Mouse (Mus musculus) kidney, embryonic 16.5 days (tissue): ENCODE data around the gene Cryba4. TPM values are rescaled to one million over a fixed set of nuclear protein-coding genes. Genes with fewer than 3 reads are reported as not detected.

Experiments
- ATAC-seq: fragments of 200-750 bp; cut with Nextera tagmentation; 2 replicates; pipeline ENCODE4 v1.8.0; 2017; ENCODE audit warnings: moderate TSS enrichment; ENCODE audit not compliant: low FRiP score, low TSS enrichment
- H3K27ac ChIP-seq: fragments of 300-500 bp; sonication (generic); 2 replicates; pipeline ENCODE4 v1.5.1; 2014; ENCODE audit warnings: low read length
- H3K27me3 ChIP-seq: fragments of 300-500 bp; sonication (generic); 2 replicates; pipeline ENCODE4 v1.6.1; 2014; ENCODE audit warnings: low read length, control low read depth, mixed read lengths; ENCODE audit not compliant: insufficient read depth
- H3K36me3 ChIP-seq: fragments of 300-500 bp; sonication (generic); 2 replicates; pipeline ENCODE4 v1.6.1; 2014; ENCODE audit warnings: low read length, control low read depth, mixed read lengths; ENCODE audit not compliant: insufficient read depth
- H3K4me1 ChIP-seq: fragments of 300-500 bp; sonication (generic); 2 replicates; pipeline ENCODE4 v1.6.1; 2014; ENCODE audit warnings: low read length, control low read depth, mixed read lengths; ENCODE audit not compliant: insufficient read depth
- H3K4me2 ChIP-seq: fragments of 300-500 bp; sonication (generic); replicated peaks from 2 replicates; pipeline ENCODE4 v1.6.1; 2014; ENCODE audit warnings: low read depth, low read length
- H3K4me3 ChIP-seq: fragments of 300-500 bp; sonication (generic); 2 replicates; pipeline ENCODE4 v1.5.1; 2014; ENCODE audit warnings: mild to moderate bottlenecking, low read length
- H3K9ac ChIP-seq: fragments of 300-500 bp; sonication (generic); replicated peaks from 2 replicates; pipeline ENCODE4 v1.6.1; 2014; ENCODE audit warnings: low read length
- H3K9me3 ChIP-seq: fragments of 300-500 bp; sonication (generic); 2 replicates; pipeline ENCODE4 v1.6.1; 2016; ENCODE audit warnings: low read length, control low read depth
- WGBS: fragments of 180-500 bp; shearing (Covaris S2); extraction: QIAGEN DNeasy Blood & Tissue Kit; methylation state at CpG from one replicate; pipeline ENCODE4 v1.1.7; 2014; 5-methylcytosine and 5-hydroxymethylcytosine counted together
- polyA plus RNA-seq: library from polyadenylated mRNA; unstranded; fragments of >200 nt; fragmentation: Nextera tagmentation; extraction: Ambion mirVana; gene quantifications from 2 replicates; pipeline ENCODE4 v1.2.1, GENCODE M21; 2015

Cryba4 gene
- polyA plus RNA-seq, 1 experiment from 2014 or later, result 0.81 TPM

DNA sequence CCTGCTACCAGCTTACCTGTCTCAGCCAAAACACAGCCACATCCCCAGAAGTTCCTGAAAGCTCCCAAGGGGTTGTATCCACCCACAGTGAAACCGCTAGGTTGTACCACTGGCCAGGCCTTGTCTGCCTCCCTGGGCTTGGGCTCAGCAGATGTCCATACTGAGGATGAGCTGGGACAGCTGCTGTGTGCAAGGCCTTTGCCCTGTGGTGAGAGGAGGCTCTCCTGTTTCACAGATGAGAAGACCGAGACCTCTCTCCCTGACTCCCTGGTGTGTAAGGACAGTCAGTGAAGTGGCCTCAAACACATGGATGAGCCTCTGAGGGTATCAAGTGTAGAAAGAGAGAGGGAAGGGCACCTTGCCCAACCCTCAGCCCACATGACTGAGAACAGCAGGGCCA lies 35.3 kb upstream of the Cryba4 start:
- Histone ChIP-seq H3K27me3 (no peaks in the 10 kb centered on the region), H3K4me1 (peaks cover 58% of the 10 kb centered on the region), H3K36me3 (no peaks in the 10 kb centered on the region), H3K4me3 (no peak overlapping the region), H3K4me2 (no peak overlapping the region), H3K9ac (no peak overlapping the region), H3K9me3 (no peaks in the 10 kb centered on the region), H3K27ac (no peak overlapping the region)
- WGBS, result 54% methylated on average over 2 of the region's 2 CpGs
- no peak for ATAC-seq

DNA sequence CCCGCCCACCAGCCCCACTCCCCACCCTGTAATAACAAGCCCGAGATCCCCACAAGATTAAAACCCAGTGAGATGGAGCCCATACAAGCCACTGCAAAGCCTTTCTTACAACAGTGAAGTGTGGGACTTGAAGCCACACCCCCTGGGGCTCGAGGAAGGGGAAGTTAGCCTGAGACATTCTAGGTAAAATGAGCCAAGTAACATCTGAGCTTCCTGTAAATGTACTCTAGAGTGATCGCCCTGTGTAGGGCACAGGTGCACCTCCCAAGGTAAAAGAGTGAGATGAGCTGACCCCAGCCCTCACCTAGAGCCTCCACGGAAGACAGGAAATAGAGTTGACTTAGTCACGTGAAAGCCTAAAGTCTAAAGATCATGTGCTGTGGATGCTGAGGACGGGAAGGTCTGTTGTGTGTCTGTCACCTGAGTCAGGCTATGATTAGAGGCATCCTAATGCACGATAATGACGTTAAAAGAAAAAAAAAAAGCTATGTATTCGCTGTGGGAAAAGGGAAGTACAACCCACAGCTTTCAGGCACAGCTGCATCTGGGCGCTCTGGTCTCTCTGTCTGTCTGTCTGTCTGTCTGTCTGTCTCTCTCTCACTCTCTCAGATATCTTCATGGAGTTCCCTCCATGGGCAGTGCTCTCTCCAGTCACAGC lies 34.8 kb upstream of the Cryba4 start:
- no peak overlapping the region for H3K9ac ChIP-seq
- H3K4me2 ChIP-seq, result no peak overlapping the region
- no peaks in the 10 kb centered on the region for H3K27me3 ChIP-seq
- H3K4me1 ChIP-seq, result peaks cover 59% of the 10 kb centered on the region
- WGBS, result 64% methylated on average over 11 of the region's 11 CpGs
- no peak overlapping the region for H3K4me3 ChIP-seq
- ATAC-seq, result no peak
- no peak overlapping the region for H3K27ac ChIP-seq
- H3K36me3 ChIP-seq, result no peaks in the 10 kb centered on the region
- H3K9me3 ChIP-seq, result no peaks in the 10 kb centered on the region

DNA sequence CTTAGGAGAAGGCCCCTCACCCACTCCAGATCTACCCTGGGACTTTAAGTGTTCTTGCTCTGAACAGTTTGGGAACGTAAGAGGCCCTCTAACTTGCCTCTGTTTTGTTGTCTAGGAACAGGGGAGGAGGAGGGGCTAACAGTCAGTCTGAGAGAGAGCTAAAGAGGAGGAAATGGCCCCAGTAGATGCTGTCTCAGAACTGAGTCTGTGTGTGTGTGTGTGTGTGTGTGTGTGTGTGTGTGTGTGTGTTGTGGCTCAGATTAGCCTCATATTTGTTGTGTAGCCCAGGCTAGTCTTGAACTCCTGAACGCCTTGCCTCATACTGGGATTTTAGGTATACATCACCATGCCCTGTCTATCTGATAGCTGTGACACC lies 34.3 kb upstream of the Cryba4 start:
- ATAC-seq, result no peak
- Histone ChIP-seq H3K36me3 (no peaks in the 10 kb centered on the region), H3K27me3 (no peaks in the 10 kb centered on the region), H3K9ac (no peak overlapping the region), H3K9me3 (no peaks in the 10 kb centered on the region), H3K4me1 (peaks cover 55% of the 10 kb centered on the region), H3K27ac (no peak overlapping the region), H3K4me3 (no peak overlapping the region), H3K4me2 (no peak overlapping the region)
- WGBS, result 73% methylated on average over 2 of the region's 2 CpGs

DNA sequence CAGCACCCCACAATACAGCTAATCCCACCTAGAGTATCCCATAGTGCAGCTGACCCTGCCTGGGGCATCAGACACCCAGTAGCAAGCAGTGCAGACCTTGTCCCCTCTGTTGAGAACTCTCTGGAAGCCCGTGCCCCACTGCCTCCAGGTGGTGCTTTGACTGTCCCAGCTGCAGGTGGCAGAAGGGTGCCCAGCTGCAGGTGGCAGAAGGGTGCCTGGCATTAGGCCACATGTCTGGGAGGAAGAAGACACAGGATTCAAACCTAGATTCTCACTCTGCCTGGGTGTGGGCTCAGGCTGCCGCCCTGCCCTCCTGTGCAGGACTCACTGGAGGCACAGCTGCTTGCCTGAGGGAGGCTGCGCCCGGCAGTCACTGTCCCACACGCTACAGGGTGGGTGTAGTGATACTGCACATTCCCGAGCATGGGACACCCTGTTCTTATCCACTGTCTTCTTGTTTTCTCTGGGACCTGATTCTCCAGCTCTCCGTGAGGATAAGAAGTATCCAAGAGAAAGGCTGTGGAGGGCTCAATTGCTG lies 33.3 kb upstream of the Cryba4 start:
- no peak overlapping the region for H3K4me3 ChIP-seq
- no peaks in the 10 kb centered on the region for H3K27me3 ChIP-seq
- H3K36me3 ChIP-seq, result no peaks in the 10 kb centered on the region
- H3K9me3 ChIP-seq, result no peaks in the 10 kb centered on the region
- no peak overlapping the region for H3K27ac ChIP-seq
- no peak for ATAC-seq
- peaks cover 55% of the 10 kb centered on the region for H3K4me1 ChIP-seq
- no peak overlapping the region for H3K4me2 ChIP-seq
- 90% methylated on average over 7 of the region's 7 CpGs for WGBS
- H3K9ac ChIP-seq, result no peak overlapping the region

DNA sequence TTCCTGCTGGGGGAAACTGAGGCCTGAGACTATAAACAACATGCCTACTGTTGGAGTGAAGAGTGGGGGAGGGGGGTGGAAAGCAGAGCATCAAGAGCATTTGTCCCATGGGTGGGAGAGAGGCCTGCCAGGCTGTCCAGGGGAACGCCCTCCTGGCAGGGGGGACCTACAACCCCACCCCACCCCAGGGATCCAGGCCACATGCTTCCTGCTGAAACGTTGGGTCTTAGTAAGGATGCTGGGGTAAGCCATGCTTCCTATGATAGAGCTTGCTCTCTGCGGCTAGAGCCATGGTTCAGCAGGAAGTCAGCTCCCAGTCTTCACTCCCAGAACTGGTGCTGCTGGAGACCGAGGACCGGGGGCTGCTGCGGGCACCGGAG lies 31.9 kb upstream of the Cryba4 start:
- Histone ChIP-seq H3K9ac (0 out of 2 replicates have a peak overlapping the region, but pooled peaks have one; percentile 8), H3K4me2 (no peak overlapping the region), H3K27ac (peak overlapping the region; percentile 77), H3K4me1 (peaks cover 51% of the 10 kb centered on the region), H3K9me3 (no peaks in the 10 kb centered on the region), H3K36me3 (no peaks in the 10 kb centered on the region), H3K27me3 (no peaks in the 10 kb centered on the region), H3K4me3 (no peak overlapping the region)
- ATAC-seq, result no peak
- WGBS, result 80% methylated on average over 7 of the region's 7 CpGs

DNA sequence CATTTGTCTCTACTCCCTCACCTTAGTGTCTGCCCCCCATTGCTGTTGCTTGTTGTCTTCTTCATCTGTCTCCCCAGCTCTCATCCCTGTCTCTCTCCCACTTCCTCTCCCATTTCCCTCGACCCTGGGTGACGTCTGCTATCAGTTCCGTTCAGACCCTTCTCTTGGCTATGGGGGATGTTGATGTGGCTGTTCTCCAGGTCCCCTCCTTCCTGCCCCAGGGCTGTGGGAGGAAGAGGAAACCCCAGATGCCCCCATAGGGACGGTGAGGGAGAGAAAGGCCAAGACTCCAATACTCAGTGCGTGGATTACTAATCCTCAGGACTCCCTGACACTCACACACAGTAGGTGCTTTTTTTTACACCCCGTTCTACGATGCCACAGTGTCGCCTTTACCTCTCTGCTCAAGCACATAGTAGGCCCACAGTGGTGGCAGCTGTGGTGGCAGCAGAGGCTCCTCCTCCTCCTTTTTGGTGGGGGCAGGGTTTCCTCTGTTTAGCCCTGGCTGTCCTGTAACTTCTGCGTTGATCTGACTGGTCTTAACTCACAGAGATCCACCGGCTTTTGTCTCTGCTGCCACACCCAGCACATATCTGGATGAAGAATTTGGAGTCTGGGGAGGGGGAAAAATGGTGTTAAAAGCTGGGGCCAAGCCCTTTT lies 31.4 kb upstream of the Cryba4 start:
- H3K27ac ChIP-seq, result peak overlapping the region; percentile 77
- H3K4me3 ChIP-seq, result no peak overlapping the region
- no peaks in the 10 kb centered on the region for H3K27me3 ChIP-seq
- H3K9me3 ChIP-seq, result no peaks in the 10 kb centered on the region
- peaks cover 55% of the 10 kb centered on the region for H3K4me1 ChIP-seq
- no peak overlapping the region for H3K4me2 ChIP-seq
- no peaks in the 10 kb centered on the region for H3K36me3 ChIP-seq
- 69% methylated on average over 10 of the region's 10 CpGs for WGBS
- H3K9ac ChIP-seq, result no peak overlapping the region
- ATAC-seq, result no peak

DNA sequence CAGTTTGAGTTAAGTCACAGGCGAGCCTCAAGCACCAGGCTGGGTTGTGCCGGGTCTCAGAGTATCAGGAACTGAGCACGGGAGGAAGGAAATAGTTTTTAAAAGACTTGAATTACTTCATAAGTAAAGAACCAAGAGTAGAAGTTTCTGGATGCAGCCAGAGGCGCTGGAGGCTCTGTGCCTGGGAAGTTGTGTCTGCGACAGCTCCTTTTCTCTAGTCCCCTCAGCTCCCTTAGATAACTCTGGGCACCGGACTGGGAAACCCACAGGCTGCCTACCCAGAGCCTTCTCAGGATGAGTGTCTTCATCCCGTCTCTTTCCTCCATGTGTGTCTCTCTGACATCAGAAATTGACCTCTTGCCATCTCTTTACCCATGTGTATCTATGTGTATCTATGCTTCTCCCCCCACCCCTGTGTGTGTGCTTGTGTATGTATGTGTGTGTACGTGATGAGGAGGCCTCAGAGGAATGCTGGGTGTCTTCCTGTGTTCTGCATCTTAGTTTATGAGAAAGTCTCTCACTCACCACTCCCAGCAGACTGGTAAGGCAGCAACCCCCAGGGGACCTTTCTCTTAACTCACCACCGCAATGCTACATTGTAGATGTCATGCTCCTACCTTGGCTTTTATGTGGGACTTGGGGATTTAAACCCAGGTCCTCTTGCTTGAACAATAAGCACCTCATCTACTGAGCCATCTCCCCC lies 30.6 kb upstream of the Cryba4 start:
- no peaks in the 10 kb centered on the region for H3K36me3 ChIP-seq
- H3K27me3 ChIP-seq, result no peaks in the 10 kb centered on the region
- no peak overlapping the region; the same call in 1 of the 2 replicates for H3K4me2 ChIP-seq
- H3K9ac ChIP-seq, result no peak overlapping the region
- WGBS, result 70% methylated on average over 9 of the region's 9 CpGs
- H3K27ac ChIP-seq, result peak overlapping the region; percentile 73
- H3K4me1 ChIP-seq, result peaks cover 57% of the 10 kb centered on the region
- H3K9me3 ChIP-seq, result no peaks in the 10 kb centered on the region
- ATAC-seq, result no peak
- H3K4me3 ChIP-seq, result no peak overlapping the region

DNA sequence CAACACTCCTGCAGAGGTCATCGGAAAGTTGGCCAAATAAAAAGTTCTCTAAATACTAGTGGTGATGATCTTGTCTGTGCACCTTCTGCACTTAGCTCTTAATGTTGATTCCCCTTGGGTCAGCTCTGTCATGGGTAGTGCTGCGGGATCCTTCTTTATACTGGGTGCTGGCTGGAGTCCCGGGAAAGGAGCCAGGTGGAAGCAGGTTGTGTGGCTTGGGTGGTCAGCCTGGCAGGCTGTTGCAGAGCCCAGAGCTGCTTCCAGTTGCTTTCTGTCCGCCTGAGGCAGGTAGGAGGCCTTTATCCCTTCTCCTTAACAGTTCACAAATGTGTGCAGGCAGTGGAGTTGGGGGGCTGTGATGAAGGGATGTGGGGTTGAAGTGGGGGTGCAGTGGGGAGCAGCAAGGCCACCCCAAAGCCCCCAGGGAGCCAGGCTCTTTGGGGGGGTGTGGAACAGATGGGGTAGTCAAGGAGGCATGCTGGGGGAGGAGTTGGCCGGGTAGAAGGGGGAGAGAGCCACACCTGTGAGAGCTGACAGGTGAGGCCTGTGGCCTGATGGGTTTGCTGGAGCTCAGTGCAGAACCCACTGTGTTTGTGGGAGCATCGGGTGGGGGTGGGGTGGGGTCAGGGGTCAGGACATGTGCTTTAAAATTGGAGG lies 29.9 kb upstream of the Cryba4 start:
- Histone ChIP-seq H3K4me1 (peaks cover 63% of the 10 kb centered on the region), H3K27ac (peak overlapping the region; percentile 73)
- 67% methylated on average over 6 of the region's 6 CpGs for WGBS

DNA sequence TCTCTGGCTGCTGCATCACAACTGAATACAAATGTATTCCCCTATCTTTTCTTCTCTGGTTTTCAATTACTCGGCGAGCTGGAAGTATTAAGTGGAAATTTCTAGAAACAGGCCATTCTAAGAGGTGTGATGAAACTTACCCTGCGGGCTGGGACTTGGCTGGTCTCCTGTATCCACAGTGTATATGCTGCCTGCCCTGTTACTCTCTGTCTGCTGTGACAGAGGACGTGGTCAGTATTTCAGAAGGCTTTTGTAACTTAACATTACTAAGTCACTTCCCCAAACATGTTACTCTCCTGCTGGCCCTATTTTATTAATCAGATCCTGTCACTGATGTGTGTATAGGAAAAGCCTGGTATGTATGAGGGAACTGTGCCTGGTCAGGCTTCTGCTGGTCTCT lies 29.4 kb upstream of the Cryba4 start:
- no peak for ATAC-seq
- Histone ChIP-seq H3K4me1 (peaks cover 64% of the 10 kb centered on the region), H3K27ac (peak overlapping the region; percentile 73)

More for the DNA sequence above, 29.9 kb upstream of the Cryba4 start:
- Histone ChIP-seq H3K4me3 (no peak overlapping the region), H3K4me2 (no peak overlapping the region; the same call in 1 of the 2 replicates), H3K36me3 (no peaks in the 10 kb centered on the region), H3K9me3 (no peaks in the 10 kb centered on the region), H3K27me3 (no peaks in the 10 kb centered on the region), H3K9ac (0 out of 2 replicates have a peak overlapping the region, but pooled peaks have one; percentile 31)
- no peak for ATAC-seq

More for the DNA sequence above, 29.4 kb upstream of the Cryba4 start:
- Histone ChIP-seq H3K9me3 (no peaks in the 10 kb centered on the region), H3K4me3 (no peak overlapping the region), H3K4me2 (no peak overlapping the region), H3K27me3 (no peaks in the 10 kb centered on the region), H3K9ac (no peak overlapping the region), H3K36me3 (no peaks in the 10 kb centered on the region)
- WGBS, result 84% methylated on average over 4 of the region's 4 CpGs
